Mouse (Mus musculus) B cell, adult 62 days (primary cell): Measurements from ENCODE around the gene Sft2d2. TPM values are rescaled to one million over a fixed set of nuclear protein-coding genes. Genes with fewer than 3 reads are reported as not detected.

Experiments used
- total RNA-seq: library from RNA; stranded (reverse); gene quantifications from 4 replicates; pipeline ENCODE4 v1.2.4, GENCODE M21; 2023

Sft2d2 gene
- 29.2 to 31.1 TPM (median 29.8 TPM) in 4 replicates for total RNA-seq

DNA sequence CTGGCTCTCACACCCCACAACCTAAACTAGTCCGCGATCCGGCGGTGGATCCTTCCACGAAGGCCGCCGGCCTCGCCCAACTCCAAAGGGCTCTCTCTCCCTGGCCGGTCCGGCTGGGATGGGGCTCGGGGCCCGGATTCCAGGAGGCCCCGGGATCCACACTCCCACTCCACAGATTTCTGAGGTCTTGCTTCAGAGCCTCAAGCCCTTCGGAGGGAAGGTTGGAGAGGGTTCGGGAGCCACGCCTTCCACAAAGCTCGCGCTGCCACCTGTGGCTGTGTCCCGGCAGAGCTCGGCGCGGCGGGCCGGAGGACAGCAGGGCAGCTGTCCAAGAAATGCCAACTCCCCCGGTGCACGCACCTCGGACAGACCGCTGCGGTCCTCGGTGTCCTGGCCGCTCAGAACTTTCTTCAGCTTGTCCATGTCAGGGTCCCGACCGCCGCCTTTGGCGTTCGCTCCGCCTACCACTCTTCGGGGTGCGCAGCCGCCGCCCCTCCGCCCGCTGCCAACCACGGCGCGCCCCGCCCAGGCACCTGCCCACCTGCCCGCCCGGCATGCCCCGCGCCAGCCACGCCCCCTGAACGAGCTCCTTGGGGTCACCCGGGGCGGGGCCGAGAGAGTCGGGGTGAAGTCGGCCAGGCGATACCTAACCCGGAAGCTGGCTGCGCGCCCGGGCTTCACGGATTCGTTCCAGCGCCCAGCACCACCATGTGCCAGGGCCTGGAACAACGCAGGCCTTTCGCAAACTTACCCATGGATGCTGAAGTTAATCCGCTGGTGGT, at the start of gene Sft2d2:
Gene Sft2d2, minus strand, starts transcription at position 559 of the 782 bp plus-strand sequence.

GRCm38 (mm10) chr1:165236321-165237298, 42.4 kb upstream of the Sft2d2 start, which contains the start of gene Tiprl:
Tiprl (minus strand) TSS chr1:165236996.

DNA sequence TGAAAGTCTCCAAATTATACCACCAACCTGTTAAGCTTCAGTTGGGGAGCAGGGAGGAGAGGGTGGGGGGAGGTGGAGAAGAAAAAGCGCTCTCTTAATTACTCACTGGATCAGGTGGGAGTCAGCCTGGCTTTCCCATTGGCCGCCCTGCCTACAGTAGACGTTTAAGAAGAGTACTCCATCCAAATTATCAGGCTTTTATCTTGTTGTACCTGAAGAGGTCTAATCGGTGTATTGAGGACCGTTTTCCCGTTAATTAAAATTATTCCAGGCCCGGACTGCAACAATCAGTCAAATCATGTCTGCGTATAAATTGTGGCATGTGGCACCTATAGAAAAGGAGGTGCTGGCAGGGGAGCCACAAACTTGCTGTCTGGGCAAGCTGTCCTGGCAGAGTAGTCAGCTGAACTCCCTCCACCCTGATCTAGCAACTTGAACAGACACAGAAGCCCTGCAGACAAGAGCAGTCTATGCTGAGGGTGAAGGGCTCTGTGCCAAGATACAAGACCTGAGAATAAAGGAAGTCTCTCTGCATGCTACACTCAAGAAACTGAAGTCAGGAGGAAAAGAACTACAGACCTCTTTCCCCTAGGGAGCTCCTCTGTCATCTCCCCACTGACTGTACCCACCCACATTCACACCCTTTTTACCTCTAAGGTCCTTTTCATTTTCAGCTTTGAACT, 33.4 kb downstream of the Sft2d2 start, which contains the start of gene Tbx19:
Gene Tbx19, minus strand, starts transcription at position 51 of the 683 bp plus-strand sequence.

Other genes with a start within 250 kb of the Sft2d2 start
- gene Tbx19, start 33.7 kb downstream of the Sft2d2 start, total RNA-seq = 0.20 to 1.6 TPM (median 0.72 TPM) in 4 replicates
- gene Tiprl, start 42.6 kb upstream of the Sft2d2 start, total RNA-seq = 36.3 to 46.7 TPM (median 41.9 TPM) in 4 replicates
- gene Gpr161, start 101.4 kb upstream of the Sft2d2 start, total RNA-seq = not detected in 4 replicates